Mouse (Mus musculus) olfactory bulb, adult 2 months (tissue): ENCODE data around the gene Gpr84. TPM values are rescaled to one million over a fixed set of nuclear protein-coding genes. Genes with fewer than 3 reads are reported as not detected.

Experiments used
- H3K27ac ChIP-seq: fragments of 200-500 bp; 2 replicates; pipeline ENCODE4 v1.5.1; 2012; ENCODE audit warnings: low read depth, low read length; ENCODE audit not compliant: insufficient read depth
- H3K4me1 ChIP-seq: fragments of 200-500 bp; 2 replicates; pipeline ENCODE4 v1.6.1; 2012; ENCODE audit warnings: low read length; ENCODE audit not compliant: control insufficient read depth, insufficient read depth
- H3K4me3 ChIP-seq: fragments of 200-500 bp; 2 replicates; pipeline ENCODE4 v1.5.1; 2012; ENCODE audit warnings: mild to moderate bottlenecking, low read depth, low read length, moderate library complexity; ENCODE audit not compliant: insufficient read depth
- CTCF ChIP-seq: fragments of 200-500 bp; IDR thresholded peaks from 2 replicates; pipeline ENCODE4 v1.5.1; 2012; ENCODE audit warnings: low read depth, mild to moderate bottlenecking, low read length, moderate library complexity; ENCODE audit not compliant: insufficient read depth
- POLR2A ChIP-seq: fragments of 200-500 bp; IDR thresholded peaks from 2 replicates; pipeline ENCODE4 v1.6.1; 2012; ENCODE audit warnings: mild to moderate bottlenecking, low read depth, low read length, moderate library complexity; ENCODE audit not compliant: insufficient read depth
- WGBS: fragments of 180-500 bp; shearing (Covaris S2); methylation state at CpG from one replicate; pipeline ENCODE4 v1.1.7; 2018; 5-methylcytosine and 5-hydroxymethylcytosine counted together
- polyA plus RNA-seq: library from polyadenylated mRNA; stranded (reverse); fragments of >200 nt; gene quantifications from 2 replicates; pipeline ENCODE4 v1.2.4, GENCODE M21; 2012; ENCODE audit warnings: low replicate concordance; ENCODE audit not compliant: missing spikeins, insufficient read depth, insufficient read length

Gpr84 gene
- polyA plus RNA-seq, 1 experiment, result not detected

GRCm38 (mm10) chr15:103308876-103309580, 1.4 kb downstream of the Gpr84 start:
- TF ChIP-seq CTCF (no peak), POLR2A (no peak)
- peaks cover 19% of the 10 kb centered on the region for H3K4me1 ChIP-seq
- no peak overlapping the region for H3K27ac ChIP-seq
- WGBS, result 69% methylated on average over 26 of the region's 26 CpGs
- no peak overlapping the region for H3K4me3 ChIP-seq

DNA sequence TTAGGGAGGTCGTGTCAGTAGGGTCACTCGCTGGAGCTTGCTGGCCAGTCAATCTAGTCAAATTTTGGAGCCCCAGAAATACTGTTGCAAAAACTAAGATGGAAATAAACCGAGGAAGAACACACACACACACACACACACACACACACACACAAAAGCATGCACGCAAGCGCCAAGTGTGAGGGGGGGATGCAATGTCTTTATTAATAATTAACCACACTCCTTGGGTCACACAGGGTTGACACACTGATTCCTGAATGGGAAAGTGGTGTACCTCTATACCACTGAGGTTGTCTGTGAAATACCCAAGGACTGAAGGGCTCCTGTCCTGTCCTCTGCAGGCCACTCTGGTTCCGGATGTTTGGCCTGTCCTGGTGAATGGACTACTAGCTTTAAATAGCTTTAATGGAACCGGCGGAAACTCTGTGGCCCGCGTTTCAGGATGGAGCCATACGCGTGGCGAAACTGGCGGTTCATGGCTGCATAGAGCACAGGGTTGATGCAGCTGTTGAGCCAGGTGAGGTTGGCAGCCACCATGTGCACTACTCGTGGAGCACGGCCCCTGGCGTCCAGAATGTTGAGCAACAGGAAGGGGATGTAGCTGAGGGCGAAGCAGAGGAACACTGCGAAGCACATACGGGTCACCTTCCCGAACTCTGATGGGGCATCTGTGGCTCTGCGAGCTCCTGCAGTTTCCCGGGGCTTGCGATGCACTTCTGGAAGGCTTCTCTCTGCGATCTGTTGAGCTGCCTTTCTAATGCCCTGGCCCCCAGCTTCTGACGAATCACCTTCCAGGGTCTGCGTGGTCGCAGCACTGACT, 2.1 kb downstream of the Gpr84 start:
- TF ChIP-seq CTCF (no peak), POLR2A (no peak)
- WGBS, result 62% methylated on average over 28 of the region's 28 CpGs
- no peak overlapping the region for H3K4me3 ChIP-seq
- H3K4me1 ChIP-seq, result peaks cover 18% of the 10 kb centered on the region
- H3K27ac ChIP-seq, result no peak overlapping the region

- WGBS, result 2% methylated on average over 7 of the region's 7 CpGs
Measured at GRCm38 (mm10) chr15:103307125-103307524, 3.3 kb downstream of the Gpr84 start.

DNA sequence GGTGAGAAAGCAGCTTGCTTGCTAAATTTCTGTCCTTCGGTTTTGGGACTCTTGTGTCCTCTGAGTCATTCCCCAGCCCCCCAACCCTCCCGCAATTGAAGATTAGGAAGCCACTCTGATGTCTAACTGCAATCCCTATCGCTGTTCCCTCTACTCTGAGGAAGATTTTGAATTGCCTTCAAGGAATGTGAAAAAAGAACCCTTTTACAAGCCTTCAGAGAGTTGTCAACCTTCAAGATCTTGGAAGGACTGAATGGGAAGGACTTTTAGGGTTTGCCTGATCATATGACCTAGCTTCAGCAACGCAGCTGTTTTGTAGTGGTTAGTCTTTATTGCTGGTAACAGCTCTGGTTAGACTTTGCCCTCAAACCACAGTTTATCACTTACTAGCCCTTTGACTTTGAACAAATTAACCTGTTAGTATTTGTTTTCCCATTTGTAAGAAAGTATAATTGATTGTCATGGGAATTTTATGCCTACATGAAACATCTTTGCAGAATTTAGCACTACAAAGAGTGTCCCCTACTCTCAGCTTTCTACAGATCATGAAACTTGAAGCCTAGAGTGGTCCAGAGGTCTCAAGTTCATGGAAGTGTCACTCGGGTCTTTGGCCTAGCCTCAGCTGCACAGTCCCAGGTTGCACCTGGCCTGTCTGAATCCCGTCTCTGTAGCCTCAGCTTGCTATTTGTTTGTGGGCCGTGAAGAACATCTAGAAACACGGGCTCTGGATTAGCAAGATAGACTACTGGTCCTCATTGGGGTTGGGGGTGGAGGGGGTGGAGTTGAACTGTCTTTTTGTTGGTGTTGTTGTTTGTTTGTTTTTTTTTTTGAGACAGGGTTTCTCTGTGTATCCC, 4.4 kb downstream of the Gpr84 start:
- WGBS, result 26% methylated on average over 8 of the region's 8 CpGs
- TF ChIP-seq POLR2A (no peak), CTCF (no peak)
- Histone ChIP-seq H3K4me1 (peaks cover 28% of the 10 kb centered on the region), H3K27ac (peak overlapping the region; percentile 99), H3K4me3 (peak overlapping the region; percentile 57)

More at GRCm38 (mm10) chr15:103307125-103307524, 3.3 kb downstream of the Gpr84 start:
- TF ChIP-seq POLR2A (no peak), CTCF (0 out of 2 replicates have a peak, but pooled peaks have one; percentile 34)
- no peak overlapping the region for H3K4me3 ChIP-seq
- H3K4me1 ChIP-seq, result peaks cover 23% of the 10 kb centered on the region
- H3K27ac ChIP-seq, result 0 out of 2 replicates have a peak overlapping the region, but pooled peaks have one; percentile 15

- H3K4me1 ChIP-seq, result peaks cover 35% of the 10 kb centered on the region
- H3K4me3 ChIP-seq, result peak overlapping the region; percentile 57
- TF ChIP-seq POLR2A (peak; percentile 63), CTCF (no peak)
- WGBS, result under 1% methylated on average over 68 of the region's 71 CpGs
- H3K27ac ChIP-seq, result peak overlapping the region; percentile 99
Measured at GRCm38 (mm10) chr15:103305070-103305678, 5.2 kb downstream of the Gpr84 start.

DNA sequence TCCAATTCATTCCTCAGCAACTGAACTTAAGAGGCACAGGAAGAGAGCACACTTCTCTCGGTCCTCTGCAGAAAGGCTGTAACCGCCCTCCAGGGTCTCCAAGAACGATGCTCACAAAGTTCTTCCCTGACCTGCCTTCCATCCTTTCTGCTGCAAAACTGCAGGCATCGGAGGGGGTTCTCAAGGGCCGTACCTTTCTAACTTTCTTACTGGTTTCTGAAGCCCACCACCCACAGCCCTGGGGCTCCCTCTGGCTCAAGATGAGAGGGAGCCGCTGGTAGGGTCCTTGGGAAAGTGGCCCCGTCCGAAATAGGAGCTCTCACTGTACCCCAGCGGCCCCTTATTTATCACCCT, 5.8 kb downstream of the Gpr84 start:
- H3K4me1 ChIP-seq, result peaks cover 41% of the 10 kb centered on the region
- peak overlapping the region; percentile 74 for H3K27ac ChIP-seq
- TF ChIP-seq CTCF (no peak), POLR2A (no peak)
- H3K4me3 ChIP-seq, result peak overlapping the region; percentile 57
- under 1% methylated on average over 9 of the region's 9 CpGs for WGBS

GRCm38 (mm10) chr15:103303916-103304615, 6.3 kb downstream of the Gpr84 start:
- peak overlapping the region; percentile 74 for H3K27ac ChIP-seq
- TF ChIP-seq POLR2A (no peak), CTCF (no peak)
- peak overlapping the region; percentile 57; the same call in 1 of the 2 replicates for H3K4me3 ChIP-seq
- H3K4me1 ChIP-seq, result peaks cover 46% of the 10 kb centered on the region
- 14% methylated on average over 8 of the region's 8 CpGs for WGBS
